Mouse (Mus musculus) cerebellum, postnatal 36 days (tissue): ENCODE measurements around the gene Fam20a.

ENCODE experiments used
- DNase-seq, 2 experiments: peaks; one replicate each; pipeline ENCODE4 v3.0.0; 2021 to 2022; ENCODE audit warnings: mixed read lengths in 2 of 2

The Fam20a gene

DNA sequence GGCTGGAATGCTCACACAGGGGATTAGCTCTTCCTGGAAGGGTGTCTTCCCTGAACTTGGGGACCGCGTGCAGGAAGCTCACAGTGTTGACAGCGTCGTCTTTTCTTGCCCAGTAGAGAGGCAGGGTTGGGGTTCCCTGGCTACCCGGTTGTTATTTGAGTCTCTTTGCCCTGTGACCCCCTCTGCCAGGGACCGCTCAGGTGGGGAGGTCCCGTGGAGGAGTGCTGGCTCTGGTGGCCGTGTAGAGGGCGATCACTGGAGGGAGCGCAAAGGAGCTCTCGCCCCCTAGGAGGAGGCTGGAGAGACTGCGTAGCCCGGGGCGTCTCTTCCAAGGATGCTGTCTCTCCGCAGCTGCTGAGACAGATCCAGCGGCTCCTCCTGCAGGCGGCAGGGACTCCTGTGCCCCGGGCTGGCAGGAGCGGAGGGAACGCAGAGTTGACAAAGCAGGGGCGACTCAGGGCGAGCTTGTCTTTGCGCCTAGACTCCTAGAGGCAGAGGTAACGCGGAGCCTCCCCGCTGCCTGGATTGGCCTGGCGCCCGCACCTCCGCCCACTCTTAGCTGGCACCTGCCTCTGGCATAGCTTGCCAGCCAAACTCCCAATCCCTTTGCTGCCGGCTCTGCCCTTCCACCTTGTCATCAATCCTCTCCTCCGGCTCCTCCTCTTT lies at the start of gene Fam20a:
Gene Fam20a (minus strand): TSS at position 499 of the 666 bp plus-strand sequence.
- peak; percentile 50 to 63 for DNase-seq

DNA sequence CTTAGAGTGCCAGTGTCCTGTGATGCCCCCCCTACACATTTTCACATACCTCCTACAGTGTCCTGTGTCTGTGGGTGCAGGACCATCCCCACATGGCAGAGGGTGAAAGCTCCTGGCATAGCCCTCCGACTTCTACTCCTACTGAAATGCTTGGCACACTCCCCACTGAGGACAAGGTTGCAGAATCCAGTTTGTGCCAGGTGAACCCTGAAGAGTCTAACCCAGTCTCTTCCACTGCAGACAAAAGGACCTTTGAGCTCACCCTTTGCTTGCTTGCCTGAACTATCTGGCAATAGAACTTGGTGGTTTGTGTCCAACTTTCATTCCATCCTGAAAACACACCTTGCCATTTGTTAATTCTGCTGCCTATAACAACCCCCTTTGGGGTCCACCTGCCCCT lies 49.3 kb upstream of the Fam20a start:
- DNase-seq: no peak

DNA sequence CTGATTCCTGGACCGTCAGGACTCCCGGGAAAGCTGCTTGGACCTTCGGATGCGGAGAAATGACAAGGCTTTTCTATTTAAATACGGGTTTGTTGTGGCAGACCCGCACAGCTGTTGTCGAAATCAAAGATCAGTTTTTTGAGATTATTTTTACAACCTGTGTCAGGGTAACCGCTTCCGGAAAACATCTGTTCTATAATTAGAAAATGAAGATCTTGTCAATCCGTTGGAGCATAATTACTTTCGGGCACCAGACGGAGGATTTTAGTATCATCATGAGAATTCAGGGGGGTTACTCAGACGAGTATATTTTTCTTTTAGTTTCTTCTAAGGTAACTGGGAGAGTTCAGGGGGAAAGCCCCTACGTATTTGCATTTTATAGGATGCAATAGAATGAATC lies 48.1 kb upstream of the Fam20a start:
- no peak for DNase-seq

DNA sequence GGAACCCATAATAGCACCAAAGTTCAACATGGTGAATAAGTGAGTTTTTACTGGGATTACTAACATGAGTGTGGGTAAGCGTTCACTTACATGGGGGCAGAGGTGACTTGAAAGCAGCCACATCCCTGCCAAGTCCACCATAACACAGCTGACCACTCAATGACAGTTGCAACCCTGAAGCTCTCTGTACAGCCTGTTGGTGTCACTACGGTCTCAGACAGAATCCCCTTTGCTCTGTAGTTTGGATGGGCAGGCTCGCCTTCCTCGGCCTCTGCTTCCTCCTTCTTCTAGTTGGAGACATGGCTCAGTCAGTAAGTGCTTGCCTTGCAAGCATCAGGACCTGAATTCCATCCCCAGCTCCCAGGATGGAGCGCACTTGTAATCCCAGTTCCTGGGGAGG lies 47.0 kb upstream of the Fam20a start:
- no peak for DNase-seq

DNA sequence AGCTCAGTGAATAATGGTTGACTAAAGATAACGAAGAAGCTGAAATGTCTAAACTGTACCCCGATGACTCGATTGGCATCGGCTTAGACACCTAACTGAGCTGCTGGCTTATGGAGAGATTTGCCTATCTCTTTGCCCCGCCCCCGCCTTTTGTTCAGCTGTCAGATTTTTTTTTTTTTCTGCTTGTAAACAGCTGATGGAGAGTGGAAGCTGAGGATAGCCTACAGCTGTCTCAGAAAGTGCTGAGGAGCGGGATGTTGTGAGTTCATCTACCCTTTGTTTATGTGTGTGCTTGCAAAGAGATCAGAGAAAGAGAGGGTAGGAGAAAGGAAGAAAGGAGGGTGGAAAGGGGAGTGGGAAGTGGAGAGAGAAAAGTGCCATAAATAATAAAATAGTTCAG lies 38.0 kb upstream of the Fam20a start:
- no peak for DNase-seq

DNA sequence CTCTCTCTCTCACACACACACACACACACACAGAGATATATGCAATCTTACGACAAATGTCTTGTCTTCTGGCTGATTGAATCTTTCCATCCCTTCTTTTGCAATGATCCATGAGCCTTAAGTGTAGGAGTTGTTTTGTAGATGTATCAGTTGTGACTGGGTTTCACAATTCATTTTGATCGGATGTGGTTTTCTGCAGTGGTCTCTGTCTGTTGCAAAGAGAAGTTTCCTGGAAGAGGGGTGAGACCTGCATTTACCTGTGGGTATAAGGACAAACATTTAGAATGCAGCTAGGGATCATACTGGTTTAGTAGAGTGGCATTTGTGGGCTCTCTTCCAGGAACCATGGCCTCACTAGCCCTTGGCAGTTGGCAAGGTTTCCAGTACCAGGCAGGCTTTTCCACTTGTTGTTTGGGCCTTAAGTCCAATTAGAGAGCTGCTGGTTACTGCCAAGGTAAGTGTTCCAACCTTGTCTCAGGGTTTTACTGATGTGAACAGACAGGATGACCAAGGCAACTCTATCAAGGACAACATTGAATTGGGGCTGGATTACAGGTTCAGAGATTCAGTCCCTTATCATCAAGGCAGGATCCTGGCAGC lies 36.6 kb upstream of the Fam20a start:
- no peak for DNase-seq

DNA sequence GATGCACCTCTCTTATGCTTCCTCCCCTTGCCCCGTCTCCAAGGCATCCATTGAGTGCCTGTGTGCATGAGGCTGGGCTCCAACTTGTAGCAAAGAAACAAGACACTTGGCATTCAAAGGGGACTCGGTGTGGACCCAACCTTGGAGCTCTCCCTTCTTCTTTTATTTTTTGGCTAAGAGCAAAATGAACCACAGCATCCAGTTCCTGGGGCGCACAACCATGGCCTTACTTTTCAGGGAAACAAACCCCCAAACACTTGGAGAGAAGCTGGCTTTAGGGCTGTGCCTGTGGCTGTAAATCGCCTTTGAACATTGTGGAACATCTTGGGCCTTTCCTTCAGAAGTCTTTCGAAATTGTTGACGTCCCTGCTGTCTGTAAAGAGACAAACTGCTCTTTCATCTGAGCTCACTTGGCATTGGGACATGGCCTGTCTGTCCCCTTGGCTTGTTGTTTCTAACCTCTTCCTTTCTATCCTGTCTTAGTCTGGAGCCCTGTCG lies 32.1 kb upstream of the Fam20a start:
- DNase-seq: peak in 1 of 2 experiments; percentile 3

DNA sequence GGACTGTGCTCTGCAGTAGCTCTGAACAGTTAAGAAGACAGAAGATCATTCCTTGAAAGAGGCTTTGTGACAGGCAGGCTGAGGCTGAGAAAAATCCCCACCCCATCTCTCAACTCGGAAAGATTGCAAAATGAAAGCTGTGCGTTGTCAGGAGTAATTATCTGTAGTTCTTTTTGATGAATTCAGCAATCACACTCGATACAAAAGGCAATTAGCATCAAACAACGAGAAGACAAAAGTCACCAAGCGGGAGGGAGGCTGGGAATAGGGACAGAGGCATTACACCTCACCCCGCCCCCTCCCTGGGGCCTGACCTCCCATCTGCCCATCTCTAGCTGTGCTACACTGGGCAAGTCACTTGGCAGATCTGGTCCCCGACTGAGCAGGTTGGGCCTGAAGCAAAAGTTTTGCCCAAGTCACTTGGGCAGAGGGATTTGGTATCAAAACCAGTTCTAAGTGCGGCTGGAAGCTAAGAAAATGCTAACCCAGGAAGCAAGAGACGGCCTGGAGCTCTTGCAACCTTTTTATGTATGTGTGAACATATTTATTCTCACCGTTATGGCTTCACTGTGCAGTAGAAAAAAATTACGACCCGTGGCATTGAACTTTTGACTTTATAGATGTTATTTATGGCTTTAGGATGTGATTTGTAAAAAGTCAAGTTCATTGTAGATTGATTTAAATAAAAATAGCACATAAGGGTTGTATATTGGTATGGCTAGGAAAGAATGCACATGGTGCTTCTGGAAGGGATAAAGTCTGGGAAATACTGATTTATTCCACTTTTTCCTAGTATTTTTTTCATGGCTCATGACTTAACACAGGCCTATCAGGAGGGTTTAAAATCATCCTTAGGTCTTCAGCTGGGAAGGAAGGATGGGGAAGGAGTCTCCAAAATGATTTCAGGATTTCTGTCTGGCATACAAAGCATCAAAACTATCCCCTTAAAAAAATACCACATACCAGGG lies 29.8 kb upstream of the Fam20a start:
- DNase-seq: no peak

DNA sequence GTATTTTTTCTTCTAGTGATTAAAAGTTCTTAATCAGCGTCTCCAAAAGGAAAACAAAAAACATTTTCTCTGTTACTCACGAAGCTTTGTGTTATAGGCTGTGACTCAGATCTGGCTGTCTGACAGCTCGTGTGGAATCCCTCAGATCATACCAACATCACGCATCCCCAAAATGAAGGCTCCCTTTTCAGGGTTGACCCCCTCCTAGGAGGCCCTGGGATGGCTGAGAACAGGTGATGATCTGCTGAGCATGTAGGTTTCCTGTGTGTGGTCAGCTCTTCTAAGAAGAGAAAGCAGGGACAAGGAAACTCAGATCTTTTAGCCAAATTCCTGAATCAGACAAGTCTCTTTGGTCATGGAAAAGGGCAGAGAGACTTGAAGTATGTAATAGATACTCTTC lies 23.1 kb upstream of the Fam20a start:
- no peak for DNase-seq

DNA sequence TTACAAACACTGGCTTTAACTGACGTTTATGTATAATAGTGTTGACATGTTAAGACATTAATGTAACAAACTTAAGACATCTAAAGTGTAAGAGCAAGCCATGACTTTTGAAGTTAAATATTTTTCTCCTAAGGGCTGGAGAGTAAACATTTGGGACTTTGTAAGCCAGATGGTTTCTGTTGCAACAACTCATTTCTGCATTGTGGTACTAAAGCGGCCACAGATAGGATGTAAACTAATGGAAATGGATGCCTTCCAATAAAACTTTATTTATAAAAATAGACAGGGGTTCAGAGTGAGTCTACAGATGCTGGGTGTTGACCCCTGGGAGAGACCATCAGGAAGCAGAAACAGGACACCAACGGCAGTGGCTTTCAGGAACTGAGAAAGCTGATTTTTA lies 15.9 kb upstream of the Fam20a start:
- DNase-seq: no peak

DNA sequence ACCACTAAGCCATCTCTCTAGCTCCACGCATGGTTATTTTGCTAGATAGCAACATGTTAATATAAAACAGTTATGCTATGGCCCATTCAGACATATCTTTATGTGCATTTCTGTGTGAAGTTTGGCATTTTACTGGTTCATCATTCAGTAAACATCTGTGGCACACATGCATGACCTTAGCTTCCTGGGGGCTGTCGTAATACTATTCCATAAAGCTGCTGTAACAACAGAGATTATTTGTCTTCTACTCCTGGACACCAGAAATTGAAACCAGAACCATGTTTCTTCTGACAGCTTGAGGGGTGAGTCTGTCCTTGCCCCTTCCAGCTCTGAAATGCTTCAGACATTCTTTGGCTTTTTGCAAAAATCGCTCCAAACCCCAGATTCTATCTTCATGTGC lies 14.3 kb upstream of the Fam20a start:
- no peak for DNase-seq

DNA sequence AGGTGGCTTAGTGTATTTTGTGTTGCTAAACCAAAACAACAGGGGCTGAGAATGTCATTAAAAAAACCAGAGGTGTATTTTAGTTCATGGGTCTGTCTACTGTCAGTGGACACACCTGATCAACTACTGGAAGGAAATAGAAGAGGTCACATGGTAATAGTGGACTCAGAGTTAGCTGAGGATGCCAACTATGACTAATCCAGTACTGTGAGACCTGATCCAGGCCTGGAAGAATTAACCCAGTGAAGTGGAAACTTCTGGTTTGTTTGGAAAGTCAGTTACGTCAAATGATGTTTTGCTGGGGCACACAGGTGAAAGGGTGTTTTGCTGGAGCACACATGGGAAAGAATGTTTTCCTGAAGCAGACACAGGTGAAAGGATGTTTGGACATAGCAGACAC lies 12.3 kb upstream of the Fam20a start:
- no peak for DNase-seq

DNA sequence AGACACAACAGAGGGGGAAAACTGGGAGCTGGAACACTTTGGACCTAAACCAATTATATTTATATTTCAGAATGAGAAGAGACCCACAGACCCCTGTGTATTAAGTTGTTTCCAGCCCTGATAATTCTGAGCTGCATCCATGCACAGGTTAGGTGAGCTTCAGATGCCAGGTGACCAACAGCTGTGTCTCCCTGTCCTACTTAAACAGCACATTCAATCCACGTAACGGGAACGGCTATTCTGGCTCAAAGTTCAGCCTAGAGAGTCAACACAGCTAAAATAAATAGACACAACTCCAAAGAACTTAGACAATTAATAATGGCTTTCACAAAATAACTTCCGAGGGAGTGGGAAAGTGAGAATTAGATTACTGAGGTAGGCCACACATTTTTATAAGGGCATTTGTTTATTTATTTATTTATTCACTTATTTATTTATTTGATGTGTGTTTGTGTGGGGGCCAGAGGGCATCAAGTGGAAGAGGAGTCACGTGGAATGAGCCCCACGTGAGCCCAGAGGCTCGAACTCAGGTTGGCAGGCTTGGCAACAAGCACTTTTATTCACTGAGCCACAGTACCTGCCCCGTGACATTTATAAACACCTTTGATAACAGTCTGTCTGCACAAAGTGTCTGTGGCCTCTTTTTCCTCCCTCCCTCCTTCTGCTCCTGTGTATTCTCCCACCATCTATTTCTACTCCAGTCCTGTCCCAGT lies 10.8 kb upstream of the Fam20a start:
- no peak for DNase-seq

DNA sequence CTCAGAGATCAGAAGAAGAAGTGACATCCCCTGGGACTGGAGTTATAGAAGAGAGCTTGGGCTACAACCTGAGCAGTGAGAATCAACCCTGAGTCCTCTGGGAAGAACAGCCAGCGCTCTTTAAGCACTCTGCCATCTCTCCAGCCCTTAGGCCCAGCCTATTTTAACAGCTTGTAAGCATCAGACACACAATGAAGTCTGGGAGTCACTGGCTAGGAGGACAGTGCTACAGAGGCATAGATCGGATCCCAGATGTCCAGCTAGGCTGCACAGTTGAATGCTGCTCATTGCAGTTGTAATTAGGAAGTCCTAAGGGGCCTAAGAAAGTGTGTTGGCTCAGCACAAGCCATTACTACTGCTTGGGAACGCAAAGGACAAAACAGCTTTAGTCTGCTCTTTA lies 6.3 kb upstream of the Fam20a start:
- DNase-seq: no peak

DNA sequence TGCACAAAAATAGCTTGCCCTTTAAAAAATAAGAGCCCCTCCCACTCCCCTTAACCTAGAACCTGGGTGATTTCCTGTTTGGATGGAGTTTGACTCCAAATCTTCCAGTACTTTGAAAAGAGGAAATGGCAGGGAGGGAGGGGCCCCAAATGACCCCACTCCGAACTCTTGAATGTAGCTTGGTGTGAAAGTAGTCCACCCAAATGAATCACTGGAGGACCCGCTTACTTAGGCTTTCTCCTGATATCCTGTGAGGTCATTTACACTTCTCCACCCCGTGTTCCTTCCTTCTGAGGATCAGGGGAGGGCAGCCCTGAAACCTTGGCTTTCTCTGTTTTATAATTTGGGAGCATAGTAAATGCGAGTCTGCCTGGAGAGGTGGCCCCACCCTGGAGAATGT lies 632 bp upstream of the Fam20a start:
- no peak for DNase-seq

DNA sequence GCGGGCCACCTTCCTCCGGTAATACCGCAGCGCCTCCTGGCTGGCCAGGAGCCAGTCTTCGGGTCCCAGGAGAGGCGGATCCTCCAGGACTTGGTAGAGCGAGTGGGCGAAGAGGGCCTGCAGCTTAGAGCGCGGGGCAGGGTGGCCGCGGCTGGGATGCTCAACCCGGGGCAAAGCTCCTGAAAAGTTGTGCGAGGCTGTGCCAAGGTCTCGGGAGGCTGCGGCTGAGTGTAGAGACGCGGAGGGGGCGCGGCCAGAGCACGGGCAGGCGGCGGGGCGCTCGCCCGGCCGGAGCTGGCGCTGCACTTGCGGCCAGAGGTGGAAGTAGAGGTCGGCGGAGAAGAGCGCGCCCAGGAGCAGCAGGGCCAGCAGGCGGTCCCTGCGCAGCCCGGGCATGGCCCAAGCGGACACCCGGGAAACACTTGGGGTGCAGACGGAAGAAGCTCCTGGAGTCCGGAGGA lies 729 bp downstream of the Fam20a start:
- peak in 1 of 2 experiments; percentile 10 for DNase-seq

DNA sequence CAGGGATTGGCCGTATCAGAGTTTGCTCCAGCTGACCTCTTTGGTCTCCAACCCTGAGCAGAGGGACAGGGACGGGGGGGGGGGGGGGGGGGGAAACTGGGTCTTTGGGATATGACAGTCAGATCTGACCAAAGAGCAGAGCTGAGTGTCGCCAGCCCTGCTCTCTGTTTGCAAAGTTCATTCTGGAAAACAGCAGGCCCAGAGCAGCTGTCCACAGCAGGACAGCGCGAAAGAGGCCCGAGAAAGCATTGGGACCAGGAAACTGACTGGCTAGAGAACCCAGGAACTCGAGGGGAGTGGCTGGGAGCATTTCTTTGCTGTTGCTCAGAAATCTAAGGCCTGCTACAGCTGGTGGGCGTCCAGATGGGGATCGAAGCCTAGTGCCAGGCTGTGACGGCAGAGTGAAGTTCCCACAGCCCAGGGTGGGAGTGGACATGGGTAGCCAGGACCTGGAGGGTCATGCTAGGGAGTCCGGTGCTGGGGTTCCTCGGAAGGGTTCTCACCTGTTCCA lies 1.2 kb downstream of the Fam20a start:
- no peak for DNase-seq

DNA sequence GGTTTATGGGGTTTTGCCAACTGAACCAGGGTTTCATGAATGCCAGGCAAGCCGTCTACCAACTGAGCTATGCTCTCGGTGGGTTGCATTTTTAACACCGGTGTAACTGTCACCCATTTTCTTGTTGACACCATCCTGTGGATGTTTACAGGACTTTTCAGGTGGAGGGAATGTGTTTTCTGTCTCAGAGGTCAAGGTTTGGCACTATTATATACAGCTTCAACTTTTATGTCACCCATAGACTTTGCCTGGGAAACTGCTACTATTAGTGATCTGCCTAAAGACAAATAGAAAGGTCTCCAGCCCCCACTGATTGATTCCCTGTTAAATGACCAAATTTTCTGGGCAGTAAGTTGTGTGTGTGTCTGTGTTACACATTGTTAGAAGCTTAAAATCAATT lies 2.7 kb downstream of the Fam20a start:
- DNase-seq: no peak

DNA sequence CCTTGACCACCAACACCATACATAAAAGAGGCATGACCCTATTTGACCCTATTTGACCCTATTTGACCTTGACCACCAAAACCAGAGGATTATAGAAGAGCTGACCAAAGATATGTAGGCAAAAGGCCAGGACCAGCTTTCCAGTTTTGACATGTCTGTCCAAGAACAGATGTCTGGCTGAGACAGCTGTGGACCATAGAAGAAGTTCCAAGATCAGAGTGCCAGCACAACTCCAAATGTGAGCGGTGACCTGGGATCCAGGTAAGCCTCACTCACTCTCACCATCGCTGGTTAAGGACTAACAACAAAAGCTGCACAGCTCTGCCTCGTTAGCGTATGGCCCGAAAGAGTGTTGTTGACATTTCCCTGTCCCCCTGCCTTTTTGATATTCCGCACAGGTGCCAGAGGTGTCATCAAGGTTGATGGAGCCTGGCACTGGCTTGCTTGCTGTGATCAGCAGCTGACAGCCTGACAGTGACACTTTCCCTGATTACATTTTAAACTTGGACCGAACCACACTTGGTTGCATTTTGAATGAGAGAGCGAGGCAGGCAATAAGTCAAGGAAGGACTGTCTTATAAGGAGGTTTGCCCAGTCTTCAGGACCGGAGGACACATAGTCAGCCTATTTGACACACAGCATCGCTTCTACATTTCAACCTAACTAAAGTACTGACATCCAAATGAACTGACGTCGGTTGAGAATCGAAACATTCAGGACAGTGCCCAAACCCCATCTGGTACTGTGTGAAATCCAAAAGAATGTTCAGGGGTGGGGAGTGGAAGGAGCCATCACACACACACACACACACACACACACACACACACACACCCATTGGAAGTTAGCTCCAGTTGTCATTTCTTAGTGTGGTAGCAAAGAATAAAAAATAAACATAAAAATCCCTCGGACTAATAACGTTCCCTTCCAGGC lies 3.8 kb downstream of the Fam20a start:
- no peak for DNase-seq

DNA sequence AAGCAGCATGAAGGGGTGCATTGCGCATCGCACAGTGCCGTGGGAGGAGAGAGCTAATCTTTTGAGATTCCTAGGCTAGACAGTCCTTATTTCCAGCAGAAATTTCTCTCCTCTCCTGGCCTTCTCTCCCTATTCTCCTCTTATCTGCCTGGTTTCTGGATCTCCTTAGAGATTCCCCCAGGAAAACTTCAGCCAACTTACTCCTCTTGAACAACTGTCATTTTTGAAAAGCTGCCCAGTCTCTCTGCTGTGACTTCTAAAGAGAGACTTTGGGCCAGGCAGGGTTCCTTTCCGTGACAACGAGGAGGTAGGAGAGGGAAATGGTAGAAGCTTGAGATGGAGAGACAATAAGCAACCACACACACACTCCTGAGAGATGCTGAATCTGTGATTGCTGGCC lies 4.6 kb downstream of the Fam20a start:
- no peak for DNase-seq

DNA sequence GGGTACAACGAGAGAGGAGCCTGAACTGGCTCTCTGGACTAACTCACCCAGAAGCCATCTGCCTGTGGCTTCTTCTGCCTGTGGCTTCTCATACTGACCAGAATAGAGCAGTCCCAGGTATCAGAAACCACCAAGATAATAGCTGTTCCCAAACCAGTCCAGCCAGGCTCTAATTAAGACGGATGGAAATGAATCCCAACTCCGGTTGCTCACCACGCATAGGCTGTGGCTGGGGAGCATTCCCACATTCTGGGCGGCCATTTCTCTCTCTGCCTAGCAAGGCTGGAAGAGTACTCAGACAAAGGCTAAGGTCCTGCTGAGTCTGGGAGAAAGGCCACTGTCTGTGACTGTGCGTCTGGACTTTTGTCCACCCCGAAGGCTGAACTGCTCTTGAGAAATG lies 5.1 kb downstream of the Fam20a start:
- no peak for DNase-seq
